12 mouse cellular contexts compared by ENCODE assay signal in the genomic region with DNA sequence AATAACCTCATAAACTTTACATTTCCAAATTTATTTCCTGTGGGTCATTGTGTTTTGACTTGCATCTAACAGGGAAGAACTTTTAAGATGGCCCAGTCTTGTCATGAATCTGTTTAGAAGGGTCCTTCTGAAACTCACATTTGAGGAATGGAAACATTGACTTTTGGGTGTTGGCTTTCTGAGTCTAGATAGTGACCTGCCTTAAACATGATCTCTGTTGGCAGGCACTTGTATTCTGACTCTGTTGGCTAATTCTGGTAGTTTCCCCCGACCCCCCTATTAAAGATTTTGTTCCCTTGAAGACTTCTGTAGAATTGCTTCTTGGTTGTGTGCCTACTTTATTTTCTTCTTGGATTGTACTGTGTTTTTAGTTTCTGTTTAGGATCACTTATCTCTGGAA. TPM values are rescaled to one million over a fixed set of nuclear protein-coding genes. Genes with fewer than 3 reads are reported as not detected.
A peak's percentile ranks its signal among the peaks of the same experiment; 100 is the strongest.
DNase-seq lines count a peak whose midpoint lies in the region; ATAC-seq and TF ChIP-seq lines count a peak whose summit lies in the region.
"Had no signal": no experiment of that assay in that cellular context is flagged by ENCODE, and none has a peak within 500 bp of the region (broad histone marks: within the 10 kb centered on the region; RNA-seq: fewer than 3 reads in every experiment).

No protein-coding gene starts in this region.

- peaks cover 2 to 9% of the 10 kb centered on the region in 2 experiments; a peak in 3 of 4 replicates for H3K4me1 ChIP-seq in heart, embryonic 14.5 days (ENCODE audit: control insufficient read depth in 2 of 2, insufficient read depth in 2 of 2, low read length in 2 of 2)
- peaks cover 15% of the 10 kb centered on the region; the same call in 1 of the 2 replicates for H3K4me1 ChIP-seq in lung, postnatal 0 days (ENCODE audit: insufficient read depth, low read depth, low read length)
- H3K4me1 ChIP-seq in limb, embryonic 13.5 days: peaks cover 22% of the 10 kb centered on the region
- peaks cover 15% of the 10 kb centered on the region for H3K4me1 ChIP-seq in stomach, embryonic 15.5 days

- H3K9ac ChIP-seq in heart, embryonic 14.5 days (ENCODE audit: low read length): 0 out of 2 replicates have a peak overlapping the region, but pooled peaks have one; percentile 1
- H3K9ac ChIP-seq in lung, postnatal 0 days (replicated peaks; ENCODE audit: low read depth): no peak overlapping the region
- no peak overlapping the region for H3K9ac ChIP-seq in limb, embryonic 13.5 days
- H3K9ac ChIP-seq in stomach, embryonic 15.5 days: no peak overlapping the region

- no peak for ATAC-seq in heart, embryonic 14.5 days (ENCODE audit: insufficient number of reproducible peaks, insufficient read depth, low FRiP score, low read depth)
- ATAC-seq in lung, postnatal 0 days: no peak
- no peak for ATAC-seq in limb, embryonic 13.5 days (ENCODE audit: low FRiP score, low read depth)
- ATAC-seq in stomach, embryonic 15.5 days (ENCODE audit: insufficient read depth, low FRiP score, low read depth): no peak

- no peaks in the 10 kb centered on the region for H3K9me3 ChIP-seq in heart, embryonic 14.5 days (ENCODE audit: control insufficient read depth, low read length)
- no peaks in the 10 kb centered on the region for H3K9me3 ChIP-seq in lung, postnatal 0 days (ENCODE audit: low read length)
- no peaks in the 10 kb centered on the region for H3K9me3 ChIP-seq in limb, embryonic 13.5 days
- no peaks in the 10 kb centered on the region for H3K9me3 ChIP-seq in stomach, embryonic 15.5 days

- H3K27ac ChIP-seq in heart, embryonic 14.5 days (replicated peaks in 1 of 2; ENCODE audit: control insufficient read depth in 1 of 2, insufficient read depth in 1 of 2, low read depth in 2 of 2, low read length in 2 of 2): no peak overlapping the region
- H3K27ac ChIP-seq in lung, postnatal 0 days (ENCODE audit: low read length): no peak overlapping the region
- no peak overlapping the region for H3K27ac ChIP-seq in limb, embryonic 13.5 days
- no peak overlapping the region for H3K27ac ChIP-seq in stomach, embryonic 15.5 days

- no peaks in the 10 kb centered on the region for H3K27me3 ChIP-seq in heart, embryonic 14.5 days (ENCODE audit: control insufficient read depth, insufficient read depth, low read length)
- H3K27me3 ChIP-seq in lung, postnatal 0 days (replicated peaks; ENCODE audit: insufficient read depth, low read length): no peaks in the 10 kb centered on the region
- no peaks in the 10 kb centered on the region for H3K27me3 ChIP-seq in limb, embryonic 13.5 days
- no peaks in the 10 kb centered on the region for H3K27me3 ChIP-seq in stomach, embryonic 15.5 days (replicated peaks)

- peak overlapping the region; percentile 79 for H3K4me2 ChIP-seq in heart, embryonic 14.5 days (ENCODE audit: low read length)
- H3K4me2 ChIP-seq in lung, postnatal 0 days (replicated peaks; ENCODE audit: low read depth, low read length): peak overlapping the region; percentile 83; the same call in 1 of the 2 replicates
- peak overlapping the region; percentile 88; the same call in 1 of the 2 replicates for H3K4me2 ChIP-seq in limb, embryonic 13.5 days (replicated peaks)
- H3K4me2 ChIP-seq in stomach, embryonic 15.5 days: peak overlapping the region; percentile 87; the same call in 1 of the 2 replicates

- no peak overlapping the region for H3K4me3 ChIP-seq in heart, embryonic 14.5 days (ENCODE audit: control insufficient read depth in 1 of 2, insufficient read depth in 1 of 2, low read depth in 1 of 2, low read length in 2 of 2)
- no peak overlapping the region for H3K4me3 ChIP-seq in lung, postnatal 0 days (ENCODE audit: low read depth, low read length)
- no peak overlapping the region for H3K4me3 ChIP-seq in limb, embryonic 13.5 days
- H3K4me3 ChIP-seq in stomach, embryonic 15.5 days (replicated peaks): 0 out of 2 replicates have a peak overlapping the region, but pooled peaks have one; percentile 6

- no peak for TF ChIP-seq CTCF in lung, postnatal 0 days (IDR thresholded peaks at IDR 0.05)

- DNase-seq in heart, adult 8-10 months (ENCODE audit: low spot score): no peak
- no peak for DNase-seq in lung, postnatal 0 days (ENCODE audit: low spot score)
- DNase-seq in lung, postnatal 14 days: no peak
- no peak for DNase-seq in thymus, postnatal 25 days
- DNase-seq in yolk sac, embryonic 10.5 days (ENCODE audit: low spot score): no peak
- DNase-seq: heart, adult 18-20 months; right cerebral cortex, adult 18-20 months; thymus, adult 2 months had no signal

- 63% methylated on average over 1 of the region's 1 CpGs for WGBS in heart, embryonic 14.5 days
- WGBS in lung, postnatal 0 days: 79% methylated on average over 1 of the region's 1 CpGs
- 81% methylated on average over 1 of the region's 1 CpGs for WGBS in limb, embryonic 13.5 days
- WGBS in stomach, embryonic 15.5 days: 76% methylated on average over 1 of the region's 1 CpGs

- TF ChIP-seq EP300 in lung, postnatal 0 days (IDR thresholded peaks at IDR 0.05): no peak

- H3K36me3 ChIP-seq in heart, embryonic 14.5 days (ENCODE audit: control insufficient read depth, insufficient read depth, low read length): no peaks in the 10 kb centered on the region
- no peaks in the 10 kb centered on the region for H3K36me3 ChIP-seq in lung, postnatal 0 days (ENCODE audit: insufficient read depth, low read length)
- no peaks in the 10 kb centered on the region for H3K36me3 ChIP-seq in limb, embryonic 13.5 days
- 0 out of 2 replicates have a peak, but pooled peaks cover 3% of the 10 kb centered on the region for H3K36me3 ChIP-seq in stomach, embryonic 15.5 days

RNA-seq across cellular contexts. Expression of a gene that starts 1.9 kb away (rescaled TPM):
- polyA plus RNA-seq in heart, embryonic 14.5 days (2014; fragmentation: Nextera tagmentation; extraction: Ambion mirVana): 29.2 and 33.0 TPM in 2 replicates
- total RNA-seq in heart, adult 8-10 months (2022): 10 to 100 TPM; 40.2 to 48.6 (median 44.1) TPM
- polyA plus RNA-seq in lung, postnatal 0 days (2015; fragmentation: Nextera tagmentation; extraction: Ambion mirVana): 31.0 and 37.0 TPM in 2 replicates
- polyA plus RNA-seq in limb, embryonic 13.5 days (2015; fragmentation: Nextera tagmentation; extraction: Ambion mirVana): 35.6 and 39.9 TPM in 2 replicates
- 30.2 and 34.8 TPM in 2 replicates for polyA plus RNA-seq in stomach, embryonic 15.5 days (2015; fragmentation: Nextera tagmentation; extraction: Ambion mirVana)

RNA-seq across cellular contexts. Expression of a gene that starts 47.7 kb away (rescaled TPM):
- polyA plus RNA-seq in heart, embryonic 14.5 days (2014; fragmentation: Nextera tagmentation; extraction: Ambion mirVana): 0.12 and 0.20 TPM in 2 replicates
- total RNA-seq in heart, adult 8-10 months (2022): not detected
- polyA plus RNA-seq in lung, postnatal 0 days (2015; fragmentation: Nextera tagmentation; extraction: Ambion mirVana): 0.27 and 0.32 TPM in 2 replicates
- polyA plus RNA-seq in limb, embryonic 13.5 days (2015; fragmentation: Nextera tagmentation; extraction: Ambion mirVana): not detected in 2 replicates
- polyA plus RNA-seq in stomach, embryonic 15.5 days (2015; fragmentation: Nextera tagmentation; extraction: Ambion mirVana): 0.19 TPM in 2 replicates
- total RNA-seq: common myeloid progenitor, adult 5-6 weeks; heart, adult 18-20 months had no signal
- polyA plus RNA-seq: thymus, adult 2 months had no signal
